Mouse (Mus musculus): ENCODE data around the gene Fbxo11.
A peak's percentile ranks its signal among the peaks of the same experiment; 100 is the strongest.
"Not testable (repeated sequence)": the region's sequence is repeated elsewhere in the genome, so short reads cannot be mapped to it uniquely, and the experiment has no call there.

Fbxo11 gene

DNA sequence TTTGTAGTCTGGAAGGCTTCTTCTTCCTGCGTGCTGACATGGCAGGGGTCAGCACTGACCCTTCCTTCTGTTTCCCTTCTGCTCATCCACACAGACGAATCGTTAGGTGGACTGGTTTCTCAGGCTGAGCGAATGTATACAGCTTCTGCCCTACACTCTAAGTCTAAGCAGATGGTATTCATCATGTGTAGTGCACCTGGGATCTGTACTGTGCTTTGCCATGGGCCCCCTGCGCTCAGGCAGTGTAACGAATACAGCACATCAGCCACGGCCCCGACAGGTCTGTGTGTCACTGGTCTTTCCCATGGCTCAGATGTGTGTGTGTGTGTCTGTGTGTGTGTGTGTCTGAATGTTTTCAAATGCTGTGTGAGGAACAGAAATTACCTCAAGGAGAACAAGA lies 58.1 kb downstream of the Fbxo11 start:
- no peak for DNase-seq (ENCODE audit: low read depth)

DNA sequence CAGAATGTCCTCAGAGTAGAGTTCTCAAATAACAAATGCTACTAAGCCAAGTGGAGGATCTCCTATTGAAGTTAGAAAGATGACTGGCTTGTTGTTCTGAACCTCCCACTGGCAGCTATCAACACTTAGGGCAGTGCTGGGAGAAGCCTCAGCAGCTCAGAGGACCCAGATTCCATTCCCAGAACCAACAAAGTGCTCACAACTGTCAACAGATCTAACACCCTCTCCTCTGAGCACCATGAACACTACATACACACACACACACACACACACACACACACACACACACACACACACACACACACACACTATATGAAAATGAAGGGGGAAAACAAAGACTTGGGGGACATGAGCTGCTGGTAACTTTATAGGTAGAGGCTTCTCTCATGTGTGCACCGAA lies 60.2 kb downstream of the Fbxo11 start:
- DNase-seq (ENCODE audit: low read depth), result no peak

DNA sequence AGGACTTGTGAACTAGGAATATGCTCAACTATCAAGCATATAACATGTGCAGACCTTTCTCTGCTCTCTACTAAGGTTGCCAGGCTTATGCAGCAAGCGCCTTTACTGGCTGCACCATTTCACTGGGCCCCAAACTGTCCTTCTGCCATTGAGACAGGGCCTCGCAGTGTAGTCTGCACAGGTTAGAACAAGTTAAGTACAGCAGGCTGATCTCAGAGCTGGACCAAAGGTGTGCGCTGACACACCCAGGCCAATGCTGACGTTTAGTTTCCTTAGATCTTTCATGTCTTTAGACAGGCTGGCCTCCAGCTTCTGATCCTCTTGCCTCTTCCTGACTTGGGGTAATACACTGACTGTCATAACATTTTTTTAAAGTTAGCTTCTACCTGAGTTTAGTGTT lies 67.3 kb downstream of the Fbxo11 start:
- DNase-seq (ENCODE audit: low read depth), result no peak

DNA sequence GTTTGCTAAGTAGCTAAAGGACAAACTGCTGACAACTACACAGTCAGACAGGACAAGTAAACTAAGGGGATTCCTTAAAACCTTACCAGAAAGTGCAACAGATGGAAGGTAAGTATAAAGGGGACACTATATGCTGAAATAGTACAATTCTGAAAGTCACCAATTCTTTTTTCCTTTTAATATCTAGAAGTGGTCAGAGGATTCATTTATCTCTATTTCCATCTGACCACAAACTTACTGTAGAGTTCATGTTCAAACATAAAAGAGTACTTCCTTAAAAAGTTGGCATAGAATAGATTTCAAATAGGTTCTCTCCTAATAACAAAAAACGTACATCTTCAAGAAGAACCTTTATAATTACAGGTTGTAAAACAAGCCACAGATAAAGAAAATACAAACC lies 71.8 kb downstream of the Fbxo11 start:
- DNase-seq (ENCODE audit: low read depth), result no peak

DNA sequence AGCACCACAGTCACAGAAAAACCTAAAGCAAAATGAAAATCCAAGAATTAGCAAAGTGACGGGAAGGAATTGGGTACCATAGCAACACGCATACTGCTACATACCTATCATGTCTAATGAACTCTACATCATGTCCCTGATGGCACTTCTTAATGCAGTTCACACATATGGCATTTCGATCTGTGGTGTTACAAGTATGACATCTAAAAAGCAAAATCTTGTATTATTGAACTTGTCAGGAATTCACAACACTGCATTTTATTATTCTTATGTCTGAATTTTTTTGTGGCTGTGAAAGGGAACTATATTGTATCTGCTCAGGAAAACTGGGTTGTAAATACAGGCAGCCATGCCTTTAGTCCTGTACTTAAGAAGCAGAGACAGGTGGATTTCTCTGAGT lies 72.9 kb downstream of the Fbxo11 start:
- DNase-seq (ENCODE audit: low read depth), result no peak

DNA sequence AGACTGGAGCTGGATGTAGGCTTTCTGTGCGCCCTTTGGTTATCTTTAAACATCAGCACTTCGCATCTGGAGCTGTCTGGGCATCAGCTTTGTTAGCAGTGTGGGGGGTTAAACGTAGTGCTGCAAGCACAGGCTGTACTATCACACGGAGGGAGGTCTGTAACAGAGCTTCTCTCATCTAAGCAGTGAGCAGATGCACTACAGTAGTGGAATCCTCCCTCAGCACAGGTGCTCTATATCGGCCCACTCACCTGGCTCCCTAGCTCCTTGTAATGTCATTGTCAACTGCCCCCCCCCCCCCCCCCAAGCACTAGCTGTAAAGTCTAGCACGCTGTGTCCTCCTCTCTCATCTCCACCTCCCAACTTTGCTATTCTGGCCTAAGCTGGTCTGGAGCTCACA lies 77.6 kb downstream of the Fbxo11 start:
- no peak for DNase-seq (ENCODE audit: low read depth)

DNA sequence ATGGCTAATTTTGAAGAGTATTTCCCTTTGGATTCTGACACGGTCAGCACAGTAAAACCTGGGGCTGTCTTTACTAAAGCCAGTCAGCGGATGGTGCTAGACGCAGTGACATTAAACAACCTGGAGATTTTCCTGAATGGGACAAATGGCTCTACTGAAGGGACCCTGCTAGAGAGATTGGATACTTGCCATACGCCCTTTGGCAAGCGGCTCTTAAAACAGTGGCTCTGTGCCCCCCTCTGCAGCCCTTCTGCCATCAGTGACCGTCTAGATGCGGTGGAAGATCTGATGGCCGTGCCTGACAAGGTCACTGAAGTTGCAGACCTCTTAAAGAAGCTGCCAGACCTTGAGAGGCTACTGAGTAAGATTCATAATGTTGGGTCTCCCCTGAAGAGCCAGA lies 79.2 kb downstream of the Fbxo11 start:
- DNase-seq (ENCODE audit: low read depth), result no peak

DNA sequence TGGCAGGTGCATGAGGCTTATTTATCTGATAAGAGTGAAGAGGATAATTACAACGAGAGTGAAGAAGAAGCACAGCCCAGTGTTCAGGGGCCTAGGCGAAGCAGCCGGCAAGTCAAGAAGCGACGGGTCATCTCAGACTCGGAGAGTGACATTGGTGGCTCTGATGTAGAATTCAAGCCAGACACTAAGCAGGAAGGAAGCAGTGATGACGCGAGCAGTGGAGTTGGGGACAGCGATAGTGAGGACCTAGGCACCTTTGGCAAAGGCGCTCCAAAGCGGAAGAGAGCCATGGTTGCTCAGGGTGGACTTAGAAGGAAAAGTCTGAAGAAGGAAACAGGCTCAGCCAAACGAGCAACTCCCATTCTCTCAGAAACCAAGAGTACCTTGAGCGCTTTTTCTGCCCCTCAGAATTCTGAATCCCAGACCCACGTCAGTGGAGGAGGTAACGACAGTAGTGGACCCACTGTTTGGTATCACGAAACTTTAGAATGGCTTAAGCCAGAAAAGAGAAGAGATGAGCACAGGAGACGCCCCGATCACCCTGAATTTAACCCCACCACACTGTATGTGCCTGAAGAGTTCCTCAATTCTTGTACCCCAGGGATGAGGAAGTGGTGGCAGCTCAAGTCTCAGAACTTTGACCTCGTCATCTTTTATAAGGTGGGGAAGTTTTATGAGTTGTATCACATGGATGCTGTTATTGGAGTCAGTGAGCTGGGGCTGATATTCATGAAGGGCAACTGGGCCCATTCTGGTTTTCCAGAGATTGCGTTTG lies 80.5 kb downstream of the Fbxo11 start:
- no peak for DNase-seq (ENCODE audit: low read depth)

DNA sequence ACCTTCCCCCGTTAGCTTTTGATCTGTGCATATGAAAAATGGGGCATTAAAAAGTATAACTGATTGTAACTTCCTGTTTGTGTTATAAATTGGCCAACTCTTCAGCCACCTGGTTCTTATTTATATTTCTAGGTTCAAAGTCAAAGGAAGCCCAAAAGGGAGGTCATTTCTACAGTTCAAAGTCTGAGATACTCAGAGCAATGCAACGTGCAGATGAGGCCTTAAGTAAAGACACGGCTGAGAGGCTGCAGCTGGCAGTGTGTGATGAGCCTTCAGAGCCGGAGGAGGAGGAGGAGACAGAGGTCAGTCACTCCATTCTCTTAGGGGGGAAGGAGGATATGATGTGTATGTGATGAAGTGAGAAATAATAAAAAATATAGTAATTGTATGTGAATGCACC lies 81.8 kb downstream of the Fbxo11 start:
- DNase-seq (ENCODE audit: low read depth), result no peak

DNA sequence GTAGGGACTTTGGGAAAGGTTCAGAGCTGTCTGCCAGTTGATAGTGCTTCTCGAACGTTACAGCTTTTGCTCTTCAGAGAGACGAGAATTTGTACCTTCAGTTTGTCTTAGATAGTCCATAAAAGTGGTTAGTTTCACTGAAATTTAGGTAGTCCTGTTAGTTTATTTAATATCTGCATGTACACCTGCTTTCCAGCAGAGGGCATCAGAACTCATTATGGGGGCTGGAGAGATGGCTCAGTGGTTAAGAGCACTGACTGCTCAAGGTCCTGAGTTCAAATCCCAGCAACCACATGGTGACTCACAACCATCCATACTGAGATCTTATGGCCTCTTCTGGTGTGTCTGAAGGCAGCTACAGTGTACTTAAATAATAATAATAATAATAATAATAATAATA lies 83.0 kb downstream of the Fbxo11 start:
- peak; percentile 33 for DNase-seq (ENCODE audit: low read depth)

DNA sequence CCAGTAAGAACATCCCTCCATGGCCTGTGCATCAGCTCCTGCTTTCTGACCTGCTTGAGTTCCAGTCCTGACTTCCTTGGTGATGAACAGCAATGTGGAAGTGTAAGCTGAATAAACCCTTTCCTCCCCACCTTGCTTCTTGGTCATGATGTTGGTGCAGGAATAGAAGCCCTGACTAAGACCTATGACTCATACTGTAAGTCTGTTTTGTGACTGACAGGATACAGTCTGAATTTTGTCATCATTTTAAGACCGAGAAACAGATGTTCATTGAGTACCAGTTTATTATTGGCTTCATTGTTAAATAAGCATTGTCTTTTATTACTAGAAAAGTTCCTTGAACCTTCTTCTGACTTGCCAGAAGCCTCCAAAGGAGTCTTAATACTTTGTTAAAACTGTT lies 85.4 kb downstream of the Fbxo11 start:
- not testable (repeated sequence) for DNase-seq (ENCODE audit: low read depth)

DNA sequence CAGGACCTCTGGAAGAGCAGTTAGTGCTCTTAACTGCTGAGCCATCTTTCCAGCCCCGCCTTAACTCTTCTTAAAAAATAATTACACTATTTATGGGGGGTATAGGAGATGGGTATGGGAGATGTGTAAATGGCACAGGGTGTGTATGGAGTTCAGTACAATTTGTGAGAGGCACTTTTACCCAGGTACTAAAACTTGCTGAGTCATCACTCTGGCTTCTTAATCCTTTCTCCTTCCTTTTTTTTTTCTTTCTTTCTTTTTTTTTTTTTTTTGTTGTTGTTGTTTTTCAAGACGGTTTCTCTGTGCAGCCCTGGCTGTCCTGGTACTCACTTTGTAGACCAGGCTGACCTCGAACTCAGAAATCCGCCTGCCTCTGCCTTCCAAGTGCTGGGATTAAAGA lies 88.2 kb downstream of the Fbxo11 start:
- not testable (repeated sequence) for DNase-seq (ENCODE audit: low read depth)

DNA sequence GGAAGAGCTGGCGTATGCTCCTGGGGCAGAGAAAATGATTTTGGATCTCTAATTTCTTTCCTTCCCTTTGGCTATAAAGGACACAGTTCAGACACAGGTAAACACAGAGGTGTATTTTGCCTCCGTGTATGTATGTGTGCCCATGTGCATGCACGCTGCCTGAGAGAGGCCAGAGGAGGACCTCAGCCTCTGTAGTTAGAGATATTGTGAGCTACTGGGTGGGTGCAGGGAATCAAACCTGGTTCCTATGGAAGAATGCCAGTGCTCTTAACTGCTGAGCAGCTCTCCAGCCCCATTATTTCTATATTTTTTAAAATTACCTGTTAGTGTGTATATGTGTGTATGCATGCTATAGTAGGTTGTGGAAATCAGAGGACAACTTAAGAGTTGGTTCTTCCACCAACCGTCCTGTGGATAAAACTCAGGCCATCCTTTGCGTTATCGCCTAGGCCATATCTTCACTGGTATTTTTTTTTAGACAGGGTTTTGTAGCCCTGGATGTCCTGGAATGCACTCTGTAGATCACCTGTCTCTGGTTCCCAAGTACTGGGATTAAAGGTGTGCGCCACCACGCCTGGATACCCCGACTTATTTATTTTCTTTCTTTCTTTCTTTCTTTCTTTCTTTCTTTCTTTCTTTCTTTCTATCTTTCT lies 88.8 kb downstream of the Fbxo11 start:
- DNase-seq (ENCODE audit: low read depth), result no peak

DNA sequence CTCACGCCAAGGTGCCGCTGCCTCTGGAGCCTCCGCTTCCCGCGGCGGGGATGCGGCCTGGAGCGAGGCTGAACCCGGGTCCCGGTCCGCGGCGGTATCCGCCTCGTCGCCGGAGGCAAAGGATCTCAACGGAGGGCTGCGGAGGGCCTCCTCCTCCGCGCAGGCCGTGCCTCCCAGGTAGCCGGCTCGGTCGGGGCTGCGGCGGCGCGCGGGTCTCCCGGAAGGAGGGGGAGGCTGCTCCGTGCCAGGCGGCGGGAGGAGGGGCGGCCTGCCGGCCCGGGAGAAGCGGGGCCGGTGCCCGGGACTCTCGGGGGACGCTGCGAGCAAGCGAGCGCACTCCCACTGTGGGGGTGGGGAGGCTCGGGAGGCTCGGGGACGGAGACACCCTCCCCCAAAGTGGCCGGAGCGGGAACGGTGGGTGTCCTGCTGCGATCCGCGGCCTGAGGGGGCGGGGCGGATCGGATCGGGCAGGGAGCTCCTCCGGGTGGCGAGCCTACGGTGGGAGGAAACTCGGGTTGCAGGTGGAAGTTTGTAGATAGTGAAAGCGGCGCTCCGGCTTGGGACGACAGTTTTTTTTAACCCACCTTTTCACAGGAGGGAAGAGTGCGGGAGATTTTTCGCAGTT lies 89.8 kb downstream of the Fbxo11 start:
- peak; percentile 66 for DNase-seq (ENCODE audit: low read depth)

DNA sequence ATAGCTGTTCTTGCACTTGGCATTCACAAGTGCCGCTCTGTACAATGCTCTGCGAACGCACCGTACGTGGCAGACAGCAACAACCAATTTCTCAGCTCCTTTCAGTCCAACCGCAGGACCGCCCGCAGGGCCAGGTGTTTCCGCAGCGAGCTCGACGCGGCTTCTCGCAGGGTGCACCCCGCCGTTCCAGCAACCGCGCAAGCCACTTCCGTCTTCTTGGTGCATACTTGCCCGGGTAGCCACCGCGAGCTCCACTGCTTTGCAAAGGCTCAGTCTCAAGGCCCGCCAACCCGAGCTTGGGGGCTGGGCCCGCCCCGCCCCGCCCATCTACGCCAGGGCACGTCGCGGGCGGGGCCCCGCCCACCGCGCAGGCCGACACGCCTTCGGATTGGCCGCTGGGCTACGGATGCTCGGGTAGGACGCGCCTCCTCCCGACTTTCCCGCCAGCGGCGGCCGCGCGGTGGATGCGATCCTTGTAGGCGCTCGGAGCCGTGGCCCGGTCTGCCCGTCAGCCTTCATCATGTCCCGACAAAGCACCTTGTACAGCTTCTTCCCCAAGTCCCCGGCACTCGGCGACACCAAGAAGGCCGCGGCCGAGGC lies 90.4 kb downstream of the Fbxo11 start, which contains the start of gene Msh6:
Gene Msh6 (plus strand): TSS at position 434 of the 600 bp plus-strand sequence.
- DNase-seq (ENCODE audit: low read depth), result peak; percentile 99

DNA sequence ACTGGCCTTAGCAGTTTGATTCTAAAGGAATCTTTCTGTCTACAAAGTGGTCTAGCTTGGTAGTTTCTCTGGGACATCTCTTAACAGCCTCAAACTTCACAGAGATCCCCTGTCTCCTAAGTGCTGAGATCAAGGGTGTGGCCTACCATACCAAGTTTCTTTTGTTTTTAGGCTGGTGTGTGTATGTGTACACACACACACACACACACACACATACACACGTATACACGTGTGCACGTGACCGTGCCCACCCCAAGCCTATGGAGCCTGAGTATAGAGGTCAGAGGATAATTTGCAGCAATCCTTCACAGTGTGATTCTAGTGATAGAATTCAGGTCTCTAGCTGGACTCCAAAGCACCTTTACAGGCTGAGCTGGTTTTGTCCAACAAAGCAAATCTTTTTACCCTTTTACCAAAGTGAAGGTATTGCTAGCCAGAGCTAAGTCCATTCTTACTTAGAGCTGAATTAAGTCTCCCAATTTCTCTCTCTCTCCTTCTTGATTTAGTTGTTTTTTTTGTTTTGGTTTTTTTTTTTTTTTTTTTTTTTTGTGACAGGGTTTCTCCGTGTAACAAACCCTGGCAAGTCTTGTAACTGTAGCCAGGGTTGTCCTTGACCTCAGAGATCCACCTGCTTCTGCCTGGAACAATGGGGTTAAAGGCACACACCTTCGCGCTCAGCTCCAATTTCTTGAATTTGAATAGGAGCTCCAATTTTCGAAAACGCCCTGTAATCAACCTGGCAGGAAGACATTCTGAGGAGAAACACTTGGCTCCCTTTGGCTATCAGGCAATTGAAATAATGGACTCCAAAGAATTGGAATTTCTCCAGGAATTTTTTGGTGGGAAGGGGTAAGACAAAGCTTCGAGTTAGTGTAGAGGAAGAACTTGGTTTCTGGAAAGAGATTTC lies 91.6 kb downstream of the Fbxo11 start:
- no peak for DNase-seq (ENCODE audit: low read depth)

DNA sequence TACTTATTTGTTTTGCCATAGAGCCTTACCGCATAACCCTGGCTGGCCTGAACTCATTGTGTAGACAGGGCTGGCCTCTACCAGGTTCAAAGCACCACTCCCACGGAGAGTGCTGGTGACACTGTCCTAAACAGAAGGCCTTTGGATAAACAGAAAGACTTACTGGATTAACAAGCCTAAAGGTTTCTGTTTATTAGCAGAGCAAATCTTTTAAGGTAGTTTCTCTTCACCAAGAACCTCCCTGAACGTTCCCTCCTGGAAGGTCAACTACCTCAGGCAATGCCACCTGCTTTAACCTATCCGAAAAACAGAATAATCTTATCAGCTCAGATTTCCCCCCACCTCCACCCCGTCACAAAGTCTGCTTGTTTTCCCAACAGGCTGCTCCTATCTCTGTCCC lies 92.2 kb downstream of the Fbxo11 start:
- no peak for DNase-seq (ENCODE audit: low read depth)

DNA sequence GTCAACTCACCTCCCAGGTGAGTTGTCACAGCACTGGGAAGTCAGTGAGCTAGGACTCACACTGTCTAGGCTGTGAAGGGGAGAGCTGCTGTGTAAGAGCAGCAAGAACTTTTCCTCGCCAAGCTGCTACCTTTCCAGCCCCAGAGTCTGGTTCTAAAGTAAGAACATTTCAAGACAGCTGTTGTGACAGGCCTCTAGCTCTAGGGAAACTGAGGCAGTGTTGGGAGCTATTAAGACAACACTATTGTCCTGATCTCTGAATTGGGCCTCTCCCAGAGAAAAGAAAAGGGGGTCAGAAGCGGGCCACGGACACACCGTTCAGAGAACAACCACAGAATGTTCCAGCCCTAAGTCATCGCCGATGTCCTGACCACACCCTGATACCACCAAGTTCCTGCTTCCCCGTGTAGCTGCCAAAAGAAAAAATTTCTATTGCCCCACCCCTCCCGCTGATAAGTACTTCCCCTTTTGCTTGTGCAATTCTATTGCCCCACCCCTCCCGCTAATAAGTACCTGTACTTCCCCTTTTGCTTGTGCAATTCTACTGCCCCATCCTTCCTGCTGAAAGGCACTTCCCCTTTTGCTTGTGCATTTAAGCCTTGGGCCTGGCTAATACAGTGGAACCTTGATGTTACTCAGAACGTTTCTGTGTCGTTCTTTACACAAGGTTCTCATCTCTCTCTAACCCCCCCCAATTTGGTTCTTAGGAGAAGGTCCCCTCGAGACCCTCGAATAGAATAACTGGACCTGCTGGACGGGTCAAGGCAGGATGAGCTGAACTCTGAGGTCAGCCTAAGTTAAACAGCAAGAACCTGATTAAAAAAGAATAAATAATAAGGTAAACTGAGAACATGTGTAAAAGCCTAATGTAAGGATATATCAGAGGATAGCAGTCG lies 93.1 kb downstream of the Fbxo11 start:
- not testable (repeated sequence) for DNase-seq (ENCODE audit: low read depth)

DNA sequence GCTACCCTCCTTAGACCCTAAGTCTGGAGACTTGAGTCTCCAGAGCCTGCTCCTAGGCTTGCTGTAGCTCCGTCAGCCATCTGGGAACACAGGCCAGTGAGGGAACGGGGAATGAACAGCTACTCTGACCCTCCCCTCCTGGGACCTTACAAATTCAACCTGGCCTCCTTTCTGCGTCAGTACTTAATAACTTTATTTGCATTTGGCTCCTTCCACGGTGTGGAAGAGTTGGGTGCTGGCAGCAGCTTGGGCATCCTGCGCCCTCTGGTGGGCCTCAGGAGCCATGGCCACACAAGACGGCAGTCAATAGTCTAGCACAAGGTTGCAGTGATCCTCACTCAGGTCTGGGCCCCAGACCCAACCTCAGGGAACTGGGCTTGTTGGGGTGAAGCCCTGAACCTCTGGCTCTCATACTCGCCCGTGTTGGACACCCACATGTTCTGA lies 96.6 kb downstream of the Fbxo11 start:
- peak; percentile 24 for DNase-seq (ENCODE audit: low read depth)
